Mouse (Mus musculus): ENCODE data around the gene Mdn1. TPM values are rescaled to one million over a fixed set of nuclear protein-coding genes. Genes with fewer than 3 reads are reported as not detected.

Gene Mdn1
- total RNA-seq, 1 experiment from 2014 or later = 79.4 TPM

- no peak for ATAC-seq (replicated peaks in 1 of 2; ENCODE audit: insufficient read depth in 1 of 2, low FRiP score in 2 of 2, low TSS enrichment in 1 of 2, low read depth in 1 of 2, poor library complexity in 2 of 2, severe bottlenecking in 2 of 2)
Observed at GRCm38 (mm10) chr4:32757430-32757829, 100.5 kb downstream of the Mdn1 start.

- no peak for ATAC-seq (replicated peaks in 1 of 2; ENCODE audit: insufficient read depth in 1 of 2, low FRiP score in 2 of 2, low TSS enrichment in 1 of 2, low read depth in 1 of 2, poor library complexity in 2 of 2, severe bottlenecking in 2 of 2)
Observed at GRCm38 (mm10) chr4:32767471-32767870, 110.6 kb downstream of the Mdn1 start.

DNA sequence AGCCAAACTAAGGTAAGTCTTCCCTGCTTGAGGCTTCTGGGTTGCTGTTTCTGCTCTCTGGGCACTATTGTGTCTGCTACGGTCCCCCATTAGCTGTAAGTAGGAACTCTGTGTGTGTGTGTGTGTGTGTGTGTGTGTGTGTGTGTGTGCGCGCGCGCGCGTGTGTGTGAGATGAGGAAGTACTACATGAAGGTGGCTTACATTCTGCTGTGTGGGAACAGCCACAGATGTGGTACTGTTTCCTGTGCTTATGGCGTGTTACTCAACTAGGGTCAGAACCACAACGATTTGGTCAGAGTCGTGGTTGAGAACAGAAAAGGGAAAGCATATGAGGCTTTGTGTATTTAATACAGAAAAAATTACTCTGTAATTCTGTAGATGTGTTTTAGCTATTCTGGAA is 111.1 kb downstream of the Mdn1 start:
- ATAC-seq (replicated peaks in 1 of 2; ENCODE audit: insufficient read depth in 1 of 2, low FRiP score in 2 of 2, low TSS enrichment in 1 of 2, low read depth in 1 of 2, poor library complexity in 2 of 2, severe bottlenecking in 2 of 2) = peak; percentile 98 to 100

GRCm38 (mm10) chr4:32770284-32770810 is 113.4 kb downstream of the Mdn1 start:
- ATAC-seq (replicated peaks in 1 of 2; ENCODE audit: insufficient read depth in 1 of 2, low FRiP score in 2 of 2, low TSS enrichment in 1 of 2, low read depth in 1 of 2, poor library complexity in 2 of 2, severe bottlenecking in 2 of 2) = no peak

DNA sequence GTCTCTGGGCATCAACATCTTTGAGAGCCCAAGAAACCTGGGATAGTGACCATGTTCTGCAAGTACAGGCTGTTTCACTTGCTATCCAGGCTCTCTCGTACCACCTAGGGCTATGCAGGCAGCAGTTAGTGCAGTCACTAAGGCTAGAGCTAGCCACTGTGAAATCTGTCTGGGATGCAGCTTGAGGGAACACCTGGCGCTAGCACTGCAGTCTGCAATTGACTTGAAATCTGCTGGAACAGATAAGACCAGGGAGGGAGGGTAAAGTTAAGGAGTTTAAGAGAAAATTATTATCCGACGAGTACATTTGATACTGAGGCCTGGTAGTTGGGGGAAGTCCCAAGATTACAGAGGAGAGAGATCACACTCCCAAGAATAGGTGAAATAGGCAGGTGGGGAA is 123.1 kb downstream of the Mdn1 start:
- ATAC-seq (replicated peaks in 1 of 2; ENCODE audit: insufficient read depth in 1 of 2, low FRiP score in 2 of 2, low TSS enrichment in 1 of 2, low read depth in 1 of 2, poor library complexity in 2 of 2, severe bottlenecking in 2 of 2) = no peak

DNA sequence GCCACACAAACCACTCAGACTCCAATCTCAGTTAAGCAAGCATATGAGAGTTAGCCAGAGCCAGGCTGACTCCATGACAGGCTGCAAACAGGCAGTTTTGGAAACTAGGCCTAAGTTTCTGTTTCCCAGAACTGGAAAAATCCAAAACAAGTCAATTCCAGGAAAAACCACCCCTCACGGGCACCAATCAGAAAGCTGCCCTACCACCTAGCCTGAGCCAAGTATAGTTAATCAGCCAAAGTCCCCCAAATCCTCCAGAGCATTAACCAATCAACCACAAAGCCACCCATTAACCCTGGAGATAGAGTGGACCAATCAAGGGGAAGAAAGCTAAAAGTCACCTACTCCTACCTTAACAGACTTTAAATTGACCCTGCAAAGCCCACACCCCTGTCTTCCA is 130.2 kb downstream of the Mdn1 start:
- ATAC-seq (replicated peaks in 1 of 2; ENCODE audit: insufficient read depth in 1 of 2, low FRiP score in 2 of 2, low TSS enrichment in 1 of 2, low read depth in 1 of 2, poor library complexity in 2 of 2, severe bottlenecking in 2 of 2) = no peak

DNA sequence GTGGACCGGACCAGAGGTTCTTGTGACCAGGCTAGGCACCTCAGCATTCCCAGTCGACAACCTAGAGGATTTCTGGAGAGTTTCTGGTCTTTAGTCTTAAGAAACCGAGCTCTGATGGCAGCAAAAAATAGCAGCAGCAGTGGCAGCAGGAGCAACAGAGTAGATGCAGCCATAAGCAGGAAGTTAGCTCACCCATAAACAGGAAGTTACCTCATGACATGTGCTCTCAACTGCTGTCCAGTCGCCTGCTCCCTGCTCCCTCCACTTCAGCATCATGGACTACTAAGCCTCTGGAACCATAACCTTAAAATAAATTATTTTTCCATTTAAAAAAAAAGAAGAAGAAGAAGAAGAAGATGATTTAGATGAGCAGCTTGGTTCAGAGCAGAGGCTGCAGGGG is 132.1 kb downstream of the Mdn1 start:
- ATAC-seq (replicated peaks in 1 of 2; ENCODE audit: insufficient read depth in 1 of 2, low FRiP score in 2 of 2, low TSS enrichment in 1 of 2, low read depth in 1 of 2, poor library complexity in 2 of 2, severe bottlenecking in 2 of 2) = no peak

DNA sequence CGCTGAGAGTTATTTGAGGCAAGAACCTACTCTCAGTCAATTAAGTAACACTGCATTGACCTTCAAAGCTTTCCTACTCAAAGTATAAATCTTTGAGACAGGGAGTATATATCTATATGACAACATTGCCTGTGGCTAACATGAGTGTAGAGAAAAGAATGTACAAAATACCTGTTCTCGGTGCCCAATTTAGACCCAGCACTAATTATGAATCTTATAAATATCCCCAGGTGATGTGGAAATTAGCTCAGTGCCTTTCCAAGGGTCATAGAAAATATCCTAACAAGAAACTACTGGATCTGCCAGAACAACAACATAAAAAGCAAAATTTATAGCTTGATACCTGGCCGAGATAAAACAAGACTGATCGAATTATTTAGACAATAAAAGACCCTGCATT is 142.1 kb downstream of the Mdn1 start:
- ATAC-seq (replicated peaks in 1 of 2; ENCODE audit: insufficient read depth in 1 of 2, low FRiP score in 2 of 2, low TSS enrichment in 1 of 2, low read depth in 1 of 2, poor library complexity in 2 of 2, severe bottlenecking in 2 of 2) = no peak

GRCm38 (mm10) chr4:32799966-32800576 is 143.2 kb downstream of the Mdn1 start, which contains the start of gene Lyrm2:
Lyrm2 (plus strand) TSS chr4:32800253.
- ATAC-seq (replicated peaks in 1 of 2; ENCODE audit: insufficient read depth in 1 of 2, low FRiP score in 2 of 2, low TSS enrichment in 1 of 2, low read depth in 1 of 2, poor library complexity in 2 of 2, severe bottlenecking in 2 of 2) = peak; percentile 91 to 99

- ATAC-seq (replicated peaks in 1 of 2; ENCODE audit: insufficient read depth in 1 of 2, low FRiP score in 2 of 2, low TSS enrichment in 1 of 2, low read depth in 1 of 2, poor library complexity in 2 of 2, severe bottlenecking in 2 of 2) = 0 out of 4 replicates have a peak, but pooled peaks of 1 of the 2 experiments have one; percentile 11
Observed at GRCm38 (mm10) chr4:32800577-32801170, 143.8 kb downstream of the Mdn1 start.

DNA sequence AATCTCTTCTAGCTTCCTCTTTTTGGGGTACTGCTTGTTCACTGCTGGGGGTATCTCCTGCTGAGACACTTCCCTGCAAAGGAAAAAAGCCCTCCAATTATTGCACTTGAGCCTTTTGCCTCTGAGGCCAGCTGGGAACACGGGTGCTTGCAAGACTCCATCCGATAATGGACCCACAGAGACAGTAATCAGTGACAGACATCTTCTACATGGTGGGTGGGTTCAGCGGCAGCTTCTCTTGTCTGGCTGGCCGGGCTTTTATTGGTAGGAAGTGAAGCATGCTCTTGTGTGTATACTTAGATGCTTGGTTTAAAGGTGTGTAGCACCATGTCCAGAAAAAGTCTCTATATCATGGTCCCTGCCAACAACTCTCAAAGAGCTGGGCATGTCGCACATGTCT is 160.6 kb downstream of the Mdn1 start:
- ATAC-seq (replicated peaks in 1 of 2; ENCODE audit: insufficient read depth in 1 of 2, low FRiP score in 2 of 2, low TSS enrichment in 1 of 2, low read depth in 1 of 2, poor library complexity in 2 of 2, severe bottlenecking in 2 of 2) = no peak

- ATAC-seq (replicated peaks in 1 of 2; ENCODE audit: insufficient read depth in 1 of 2, low FRiP score in 2 of 2, low TSS enrichment in 1 of 2, low read depth in 1 of 2, poor library complexity in 2 of 2, severe bottlenecking in 2 of 2) = no peak
Observed at GRCm38 (mm10) chr4:32820676-32821075, 163.8 kb downstream of the Mdn1 start.

DNA sequence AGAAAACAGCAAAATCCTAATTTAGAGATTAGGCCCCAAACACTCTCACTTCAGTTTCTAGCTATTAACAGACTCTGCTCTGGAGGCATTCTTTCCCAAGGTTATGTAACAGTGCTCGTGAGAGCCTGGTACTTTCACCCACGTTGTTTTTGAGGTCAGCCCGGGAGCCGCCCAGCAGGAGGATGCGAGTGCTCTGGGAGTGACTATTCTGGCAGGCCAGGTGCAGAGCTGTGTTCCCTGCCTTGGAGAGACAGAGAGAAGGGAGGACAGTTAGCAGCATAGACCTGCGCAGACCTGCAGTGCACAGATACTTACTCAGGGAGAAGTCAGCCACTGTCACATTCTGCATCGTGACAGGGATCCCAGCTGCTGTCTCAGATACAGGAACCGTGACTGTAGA is 167.3 kb downstream of the Mdn1 start:
- no peak for ATAC-seq (replicated peaks in 1 of 2; ENCODE audit: insufficient read depth in 1 of 2, low FRiP score in 2 of 2, low TSS enrichment in 1 of 2, low read depth in 1 of 2, poor library complexity in 2 of 2, severe bottlenecking in 2 of 2)

Other genes starting within 250 kb of the Mdn1 start
- gene Gja10, start 54.4 kb upstream of the Mdn1 start, total RNA-seq (2017) = not detected in 2 replicates
- 62.2 and 66.9 TPM in 2 replicates for gene Casp8ap2, start 41.7 kb upstream of the Mdn1 start, total RNA-seq (2017)
- gene Lyrm2, start 143.1 kb downstream of the Mdn1 start, total RNA-seq (2017) = 57.4 and 69.7 TPM in 2 replicates